Comparison of ENCODE assay signal across 8 mouse cellular contexts in genomic region chr11:120642939-120643600, GRCm38 (mm10). TPM values are rescaled to one million over a fixed set of nuclear protein-coding genes. Genes with fewer than 3 reads are reported as not detected.
DNase-seq lines count a peak whose midpoint lies in the region; ATAC-seq and TF ChIP-seq lines count a peak whose summit lies in the region.

No protein-coding gene starts in this region.

- H3K4me3 ChIP-seq in lung, postnatal 0 days (ENCODE audit: low read depth, low read length) = peak overlapping the region; percentile 38
- peak overlapping the region; percentile 52 for H3K4me3 ChIP-seq in embryonic facial prominence, embryonic 13.5 days
- H3K4me3 ChIP-seq in hindbrain, embryonic 15.5 days = peak overlapping the region; percentile 59
- H3K4me3 ChIP-seq in midbrain, embryonic 13.5 days (replicated peaks) = peak overlapping the region; percentile 51

- H3K4me1 ChIP-seq in lung, postnatal 0 days (ENCODE audit: insufficient read depth, low read depth, low read length) = 0 out of 2 replicates have a peak, but pooled peaks cover 3% of the 10 kb centered on the region
- H3K4me1 ChIP-seq in embryonic facial prominence, embryonic 13.5 days = peaks cover 24% of the 10 kb centered on the region
- peaks cover 18% of the 10 kb centered on the region for H3K4me1 ChIP-seq in hindbrain, embryonic 15.5 days (replicated peaks)
- peaks cover 22% of the 10 kb centered on the region for H3K4me1 ChIP-seq in midbrain, embryonic 13.5 days (replicated peaks)

- under 1% methylated on average over 18 of the region's 18 CpGs for WGBS in lung, postnatal 0 days
- 1% methylated on average over 18 of the region's 18 CpGs for WGBS in embryonic facial prominence, embryonic 13.5 days
- WGBS in hindbrain, embryonic 15.5 days = under 1% methylated on average over 18 of the region's 18 CpGs
- WGBS in midbrain, embryonic 13.5 days = 3% methylated on average over 18 of the region's 18 CpGs

- H3K27ac ChIP-seq in lung, postnatal 0 days (ENCODE audit: low read length) = no peak overlapping the region
- H3K27ac ChIP-seq in embryonic facial prominence, embryonic 13.5 days = peak overlapping the region; percentile 78
- peak overlapping the region; percentile 60 for H3K27ac ChIP-seq in hindbrain, embryonic 15.5 days (replicated peaks)
- H3K27ac ChIP-seq in midbrain, embryonic 13.5 days = no peak overlapping the region

- 0 out of 2 replicates have a peak, but pooled peaks cover 3% of the 10 kb centered on the region for H3K27me3 ChIP-seq in lung, postnatal 0 days (replicated peaks; ENCODE audit: insufficient read depth, low read length)
- peaks cover 15% of the 10 kb centered on the region for H3K27me3 ChIP-seq in embryonic facial prominence, embryonic 13.5 days
- no peaks in the 10 kb centered on the region; the same call in 1 of the 2 replicates for H3K27me3 ChIP-seq in hindbrain, embryonic 15.5 days
- H3K27me3 ChIP-seq in midbrain, embryonic 13.5 days = peaks cover 22% of the 10 kb centered on the region; the same call in 1 of the 2 replicates

- no peak for DNase-seq in lung, postnatal 0 days (ENCODE audit: low spot score)
- DNase-seq in lung, postnatal 4 days = no peak
- DNase-seq in embryo, embryonic 10.5 days (ENCODE audit: low spot score) = no peak
- DNase-seq in layer of hippocampus, postnatal 25 days (ENCODE audit: extremely low spot score in 1 of 2, low spot score in 1 of 2) = no peak
- no peak for DNase-seq in right cerebral cortex, postnatal 36 days (ENCODE audit: low spot score in 2 of 2)

- H3K4me2 ChIP-seq in lung, postnatal 0 days (replicated peaks; ENCODE audit: low read depth, low read length) = peak overlapping the region; percentile 80
- peak overlapping the region; percentile 94 for H3K4me2 ChIP-seq in embryonic facial prominence, embryonic 13.5 days
- H3K4me2 ChIP-seq in hindbrain, embryonic 15.5 days = peak overlapping the region; percentile 95
- H3K4me2 ChIP-seq in midbrain, embryonic 13.5 days (replicated peaks) = peak overlapping the region; percentile 89

- TF ChIP-seq CTCF in lung, postnatal 0 days (IDR thresholded peaks at IDR 0.05) = no peak

- TF ChIP-seq EP300 in lung, postnatal 0 days (IDR thresholded peaks at IDR 0.05) = no peak

- peak overlapping the region; percentile 36 for H3K9ac ChIP-seq in lung, postnatal 0 days (replicated peaks; ENCODE audit: low read depth)
- H3K9ac ChIP-seq in embryonic facial prominence, embryonic 13.5 days = peak overlapping the region; percentile 80
- peak overlapping the region; percentile 77 for H3K9ac ChIP-seq in hindbrain, embryonic 15.5 days
- peak overlapping the region; percentile 77 for H3K9ac ChIP-seq in midbrain, embryonic 13.5 days (replicated peaks)

- no peaks in the 10 kb centered on the region for H3K9me3 ChIP-seq in lung, postnatal 0 days (ENCODE audit: low read length)
- no peaks in the 10 kb centered on the region for H3K9me3 ChIP-seq in embryonic facial prominence, embryonic 13.5 days
- no peaks in the 10 kb centered on the region for H3K9me3 ChIP-seq in hindbrain, embryonic 15.5 days
- H3K9me3 ChIP-seq in midbrain, embryonic 13.5 days = no peaks in the 10 kb centered on the region

- peak; percentile 58 for ATAC-seq in lung, postnatal 0 days
- ATAC-seq in embryonic facial prominence, embryonic 13.5 days (ENCODE audit: insufficient number of reproducible peaks, insufficient read depth, low FRiP score, low TSS enrichment, low read depth) = no peak
- peak; percentile 79 for ATAC-seq in hindbrain, embryonic 15.5 days (ENCODE audit: low FRiP score, low read depth)
- peak; percentile 78 for ATAC-seq in midbrain, embryonic 13.5 days

- no peaks in the 10 kb centered on the region for H3K36me3 ChIP-seq in lung, postnatal 0 days (ENCODE audit: insufficient read depth, low read length)
- H3K36me3 ChIP-seq in embryonic facial prominence, embryonic 13.5 days = no peaks in the 10 kb centered on the region
- H3K36me3 ChIP-seq in hindbrain, embryonic 15.5 days = no peaks in the 10 kb centered on the region
- no peaks in the 10 kb centered on the region for H3K36me3 ChIP-seq in midbrain, embryonic 13.5 days

RNA-seq across cellular contexts. Expression of gene Pycr1, which starts 0.5 kb away (rescaled TPM):
- 6.9 and 7.1 TPM in 2 replicates for polyA plus RNA-seq in lung, postnatal 0 days (2015; fragmentation: Nextera tagmentation; extraction: Ambion mirVana)
- 27.7 and 34.9 TPM in 2 replicates for polyA plus RNA-seq in embryonic facial prominence, embryonic 13.5 days (2015; fragmentation: Nextera tagmentation; extraction: Ambion mirVana)
- 19.0 and 21.3 TPM in 2 replicates for polyA plus RNA-seq in hindbrain, embryonic 15.5 days (2015; fragmentation: Nextera tagmentation; extraction: Ambion mirVana)
- 23.2 and 25.0 TPM in 2 replicates for polyA plus RNA-seq in midbrain, embryonic 13.5 days (2015; fragmentation: Nextera tagmentation; extraction: Ambion mirVana)
- 1 to 10 TPM; 4.3 to 4.9 TPM for total RNA-seq in layer of hippocampus, postnatal 25 days (2021)

RNA-seq across cellular contexts. Expression of gene Myadml2, which starts 4.9 kb away (rescaled TPM):
- 0.46 TPM in 1 of 2 replicates, not detected in the other for polyA plus RNA-seq in lung, postnatal 0 days (2015; fragmentation: Nextera tagmentation; extraction: Ambion mirVana)
- polyA plus RNA-seq in embryonic facial prominence, embryonic 13.5 days (2015; fragmentation: Nextera tagmentation; extraction: Ambion mirVana) = not detected in 2 replicates
- polyA plus RNA-seq in hindbrain, embryonic 15.5 days (2015; fragmentation: Nextera tagmentation; extraction: Ambion mirVana) = 0.67 and 1.0 TPM in 2 replicates
- polyA plus RNA-seq in midbrain, embryonic 13.5 days (2015; fragmentation: Nextera tagmentation; extraction: Ambion mirVana) = 0.78 and 0.84 TPM in 2 replicates
- total RNA-seq in layer of hippocampus, postnatal 25 days (2021) = 1 to 10 TPM; 2.5 to 3.5 TPM

RNA-seq across cellular contexts. Expression of gene Mafg, which starts 9.7 kb away (rescaled TPM):
- 25.9 and 28.3 TPM in 2 replicates for polyA plus RNA-seq in lung, postnatal 0 days (2015; fragmentation: Nextera tagmentation; extraction: Ambion mirVana)
- 22.0 and 30.0 TPM in 2 replicates for polyA plus RNA-seq in embryonic facial prominence, embryonic 13.5 days (2015; fragmentation: Nextera tagmentation; extraction: Ambion mirVana)
- 42.5 and 42.7 TPM in 2 replicates for polyA plus RNA-seq in hindbrain, embryonic 15.5 days (2015; fragmentation: Nextera tagmentation; extraction: Ambion mirVana)
- polyA plus RNA-seq in midbrain, embryonic 13.5 days (2015; fragmentation: Nextera tagmentation; extraction: Ambion mirVana) = 24.4 and 31.2 TPM in 2 replicates
- total RNA-seq in layer of hippocampus, postnatal 25 days (2021) = 10 to 100 TPM; 68.9 to 83.2 TPM

RNA-seq across cellular contexts. Expression of gene Notum, which starts 17.9 kb away (rescaled TPM):
- polyA plus RNA-seq in lung, postnatal 0 days (2015; fragmentation: Nextera tagmentation; extraction: Ambion mirVana) = 8.5 and 10.2 TPM in 2 replicates
- polyA plus RNA-seq in embryonic facial prominence, embryonic 13.5 days (2015; fragmentation: Nextera tagmentation; extraction: Ambion mirVana) = 4.3 and 7.2 TPM in 2 replicates
- polyA plus RNA-seq in hindbrain, embryonic 15.5 days (2015; fragmentation: Nextera tagmentation; extraction: Ambion mirVana) = 2.2 and 2.3 TPM in 2 replicates
- 0.46 and 0.65 TPM in 2 replicates for polyA plus RNA-seq in midbrain, embryonic 13.5 days (2015; fragmentation: Nextera tagmentation; extraction: Ambion mirVana)
- total RNA-seq in layer of hippocampus, postnatal 25 days (2021) = 1 to 10 TPM; 4.5 to 8.2 TPM

RNA-seq across cellular contexts. Expression of gene Sirt7, which starts 18.0 kb away (rescaled TPM):
- 45.3 and 46.0 TPM in 2 replicates for polyA plus RNA-seq in lung, postnatal 0 days (2015; fragmentation: Nextera tagmentation; extraction: Ambion mirVana)
- polyA plus RNA-seq in embryonic facial prominence, embryonic 13.5 days (2015; fragmentation: Nextera tagmentation; extraction: Ambion mirVana) = 26.6 and 30.0 TPM in 2 replicates
- 43.4 and 45.6 TPM in 2 replicates for polyA plus RNA-seq in hindbrain, embryonic 15.5 days (2015; fragmentation: Nextera tagmentation; extraction: Ambion mirVana)
- 42.7 and 51.3 TPM in 2 replicates for polyA plus RNA-seq in midbrain, embryonic 13.5 days (2015; fragmentation: Nextera tagmentation; extraction: Ambion mirVana)
- total RNA-seq in layer of hippocampus, postnatal 25 days (2021) = 10 to 100 TPM; 36.1 to 42.4 TPM

Comparison
In these comparisons a context has a peak if more than half of its experiments do, and no peak if none do; other contexts are left out.
1. H3K27ac ChIP-seq: peak in embryonic facial prominence, embryonic 13.5 days (single experiment) and hindbrain, embryonic 15.5 days (single experiment); none in lung, postnatal 0 days (single experiment) and midbrain, embryonic 13.5 days (single experiment).
2. Peak in every context shown above with its lines, with median percentiles within 50 percentile points of each other: H3K4me2 ChIP-seq, H3K4me3 ChIP-seq and H3K9ac ChIP-seq.